Mouse (Mus musculus) bone marrow macrophage, adult 2 months (primary cell): ENCODE measurements around the gene Aqp1. TPM values are rescaled to one million over a fixed set of nuclear protein-coding genes. Genes with fewer than 3 reads are reported as not detected.

Experiments used
- H3K27ac ChIP-seq: 2 replicates; pipeline ENCODE4 v1.5.1; 2012; ENCODE audit warnings: low read depth, low read length; ENCODE audit not compliant: insufficient read depth
- H3K4me1 ChIP-seq: 2 replicates; pipeline ENCODE4 v1.6.1; 2012; ENCODE audit warnings: low read length; ENCODE audit not compliant: control insufficient read depth, insufficient read depth
- H3K4me3 ChIP-seq: 2 replicates; pipeline ENCODE4 v1.5.1; 2012; ENCODE audit warnings: mild to moderate bottlenecking, low read length, moderate library complexity; ENCODE audit not compliant: insufficient read depth
- CTCF ChIP-seq: IDR thresholded peaks from 2 replicates; pipeline ENCODE4 v1.5.1; 2012; ENCODE audit warnings: low read depth, mild to moderate bottlenecking, low read length, moderate library complexity
- POLR2A ChIP-seq: IDR thresholded peaks from 2 replicates; pipeline ENCODE4 v1.6.1; 2012; ENCODE audit warnings: mild to moderate bottlenecking, low read depth, low read length, borderline replicate concordance
- polyA plus RNA-seq: library from polyadenylated mRNA; stranded (reverse); fragments of >200 nt; gene quantifications from 2 replicates; pipeline ENCODE4 v1.2.4, GENCODE M21; 2012; ENCODE audit not compliant: missing spikeins, insufficient read depth, insufficient read length

Aqp1 gene
- polyA plus RNA-seq, 1 experiment, result not detected

- Histone ChIP-seq H3K4me1 (peaks cover 4% of the 10 kb centered on the region), H3K27ac (no peak overlapping the region), H3K4me3 (no peak overlapping the region)
- TF ChIP-seq CTCF (no peak), POLR2A (no peak)
These were observed 21.6 kb upstream of the Aqp1 start for GRCm38 (mm10) chr6:55314628-55315027.

DNA sequence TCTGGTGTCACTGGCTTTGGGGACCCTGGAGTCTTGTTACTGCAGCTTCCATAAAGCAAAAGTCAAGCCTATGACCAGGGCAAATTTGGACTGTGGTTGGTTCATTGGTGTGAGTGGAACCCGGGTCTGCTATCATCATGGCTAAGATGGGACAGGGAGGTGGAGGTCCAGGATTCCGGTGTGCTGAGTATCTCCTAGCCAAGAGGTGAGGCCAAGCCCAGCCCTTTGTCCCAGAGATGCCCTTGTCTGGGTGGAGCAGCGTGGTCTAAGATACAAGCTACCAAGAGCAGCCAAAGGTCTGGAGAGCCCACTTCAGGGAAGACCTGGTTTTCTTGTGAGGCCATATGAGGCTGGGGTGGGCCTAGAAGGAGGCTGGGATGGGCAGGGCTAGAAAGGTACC, 17.6 kb upstream of the Aqp1 start:
- H3K27ac ChIP-seq, result no peak overlapping the region
- no peak for TF ChIP-seq POLR2A
- no peak for TF ChIP-seq CTCF
- no peaks in the 10 kb centered on the region; the same call in 1 of the 2 replicates for H3K4me1 ChIP-seq
- no peak overlapping the region for H3K4me3 ChIP-seq

GRCm38 (mm10) chr6:55319585-55320551, 16.4 kb upstream of the Aqp1 start:
- no peaks in the 10 kb centered on the region; the same call in 1 of the 2 replicates for H3K4me1 ChIP-seq
- TF ChIP-seq CTCF, result no peak
- TF ChIP-seq POLR2A, result no peak
- H3K27ac ChIP-seq, result no peak overlapping the region
- H3K4me3 ChIP-seq, result no peak overlapping the region

DNA sequence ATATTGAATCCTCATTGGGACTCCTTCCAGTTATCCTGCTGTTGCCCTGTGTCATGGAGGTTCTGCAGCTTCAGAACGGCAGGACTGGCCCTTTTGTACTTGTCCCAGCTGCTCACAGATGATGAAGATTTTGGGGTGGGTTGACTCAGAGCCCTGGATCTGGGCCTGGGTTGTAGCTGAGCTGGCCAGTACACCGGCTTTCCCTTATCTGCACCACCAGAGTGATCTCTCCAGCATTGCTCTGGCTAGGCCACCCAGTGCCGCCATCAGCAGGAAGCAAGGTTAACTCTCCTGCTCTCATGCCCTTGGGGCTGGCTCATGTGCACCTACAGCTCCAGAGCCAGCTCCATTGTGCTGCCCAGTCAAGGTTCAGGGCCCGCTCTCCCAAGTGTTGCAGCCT, 15.3 kb upstream of the Aqp1 start:
- Histone ChIP-seq H3K4me3 (no peak overlapping the region), H3K4me1 (no peaks in the 10 kb centered on the region; the same call in 1 of the 2 replicates), H3K27ac (no peak overlapping the region)
- no peak for TF ChIP-seq CTCF
- no peak for TF ChIP-seq POLR2A

DNA sequence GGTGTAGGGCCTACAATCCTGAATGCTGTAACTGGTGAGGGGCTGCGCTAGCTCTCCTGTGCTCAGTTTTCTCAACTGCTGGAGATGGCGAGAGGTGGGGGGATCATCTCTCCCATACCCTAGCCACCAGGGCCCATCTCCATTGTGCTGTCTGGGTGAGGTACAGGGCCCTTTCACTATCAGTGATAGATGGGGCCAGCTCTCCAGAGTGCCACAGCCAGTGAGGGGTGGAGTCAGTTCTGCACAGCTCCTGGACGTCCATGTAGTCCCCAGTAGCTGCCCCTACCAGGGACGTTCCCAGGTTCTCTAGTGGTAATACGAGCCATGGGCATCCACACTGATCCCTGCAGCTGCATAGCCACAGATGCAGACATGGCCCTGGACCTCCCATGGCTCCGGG, 14.7 kb upstream of the Aqp1 start:
- no peak overlapping the region for H3K27ac ChIP-seq

GRCm38 (mm10) chr6:55322980-55323379, 13.3 kb upstream of the Aqp1 start:
- Histone ChIP-seq H3K27ac (no peak overlapping the region), H3K4me3 (no peak overlapping the region), H3K4me1 (no peaks in the 10 kb centered on the region; the same call in 1 of the 2 replicates)
- no peak for TF ChIP-seq POLR2A
- no peak for TF ChIP-seq CTCF

More for the DNA sequence above, 14.7 kb upstream of the Aqp1 start:
- Histone ChIP-seq H3K4me1 (no peaks in the 10 kb centered on the region; the same call in 1 of the 2 replicates), H3K4me3 (no peak overlapping the region)
- TF ChIP-seq POLR2A (no peak), CTCF (no peak)

- Histone ChIP-seq H3K4me3 (no peak overlapping the region), H3K27ac (no peak overlapping the region), H3K4me1 (no peaks in the 10 kb centered on the region; the same call in 1 of the 2 replicates)
- TF ChIP-seq CTCF (no peak), POLR2A (no peak)
These were observed 12.2 kb upstream of the Aqp1 start for GRCm38 (mm10) chr6:55323908-55324634.

GRCm38 (mm10) chr6:55324785-55325184, 11.4 kb upstream of the Aqp1 start:
- TF ChIP-seq CTCF (no peak; the same call in 1 of the 2 replicates), POLR2A (no peak)
- H3K27ac ChIP-seq, result no peak overlapping the region
- no peaks in the 10 kb centered on the region; the same call in 1 of the 2 replicates for H3K4me1 ChIP-seq
- H3K4me3 ChIP-seq, result no peak overlapping the region

DNA sequence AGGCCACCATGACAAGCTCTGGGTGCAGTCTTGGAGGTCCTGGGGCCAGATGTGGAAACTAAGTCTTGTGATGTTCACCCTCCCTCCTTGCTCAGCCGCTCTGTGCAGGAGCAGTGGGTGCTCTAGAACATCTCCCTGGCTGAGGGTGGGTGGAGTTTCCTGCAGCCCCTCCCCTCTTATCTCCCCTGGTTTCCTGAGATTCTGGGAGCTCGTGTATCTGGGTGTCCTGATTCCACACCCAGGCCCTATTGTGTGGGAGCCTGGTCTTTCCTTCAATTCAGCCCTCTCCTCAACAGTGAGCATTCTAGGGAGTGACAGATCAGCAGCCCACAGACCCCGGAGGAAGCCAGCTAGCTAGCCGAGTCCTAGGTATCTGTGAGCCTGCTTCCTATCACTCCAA, 9.9 kb upstream of the Aqp1 start:
- peaks cover 3% of the 10 kb centered on the region; the same call in 1 of the 2 replicates for H3K4me1 ChIP-seq
- TF ChIP-seq POLR2A, result no peak
- no peak for TF ChIP-seq CTCF

More for the DNA sequence above, 9.9 kb upstream of the Aqp1 start:
- H3K27ac ChIP-seq, result no peak overlapping the region
- no peak overlapping the region for H3K4me3 ChIP-seq
